ENCODE assay signal across 9 mouse cellular contexts in genomic region chr8:58805190-58805589, GRCm38 (mm10).
DNase-seq lines count a peak whose midpoint lies in the region; TF ChIP-seq lines count a peak whose summit lies in the region.
"Had no signal": no experiment of that assay in that cellular context is flagged by ENCODE, and none has a peak within 500 bp of the region (broad histone marks: within the 10 kb centered on the region; RNA-seq: fewer than 3 reads in every experiment).

No protein-coding gene starts in this region.

- peak; percentile 18 to 66 for DNase-seq in frontal cortex, adult 2 months (ENCODE audit: extremely low spot score in 1 of 2, low spot score in 1 of 2)
- no peak for DNase-seq in frontal cortex, postnatal 25 days (ENCODE audit: low spot score in 2 of 2)
- DNase-seq in left cerebral cortex, postnatal 4 days: peak; percentile 26
- no peak for DNase-seq in left cerebral cortex, postnatal 36 days (ENCODE audit: low spot score in 2 of 2)
- peak; percentile 18 for DNase-seq in NIH3T3 (ENCODE audit: low read depth)
- DNase-seq in layer of hippocampus, adult 2 months (ENCODE audit: low spot score in 2 of 2): peak; percentile 30 to 51
- no peak for DNase-seq in ovary, adult 18-20 months (ENCODE audit: low spot score)
- DNase-seq: embryo, embryonic 11 days had no signal

- H3K27ac ChIP-seq in layer of hippocampus, adult 2 months: no peak overlapping the region
- H3K27ac ChIP-seq: neural tube, embryonic 12.5 days had no signal

- intact Hi-C loops in left cerebral cortex, postnatal 4 days (cut with DNase I): no loop called here
- intact Hi-C loops in left cerebral cortex, postnatal 36 days (cut with DNase I): no loop called here

- TF ChIP-seq CTCF in layer of hippocampus, adult 2 months (conservative IDR thresholded peaks at IDR 0.05): no peak

- no peak overlapping the region for H3K4me3 ChIP-seq in layer of hippocampus, adult 2 months
- H3K4me3 ChIP-seq: neural tube, embryonic 12.5 days had no signal

Comparison
In these comparisons a context has a peak if more than half of its experiments do, and no peak if none do; other contexts are left out.
1. DNase-seq: peak in frontal cortex, adult 2 months (2 of 2), left cerebral cortex, postnatal 4 days (single experiment), NIH3T3 (single experiment) and layer of hippocampus, adult 2 months (2 of 2); none in frontal cortex, postnatal 25 days (0 of 2), left cerebral cortex, postnatal 36 days (0 of 2) and ovary, adult 18-20 months (single experiment).